Mouse (Mus musculus): Measurements from ENCODE around the gene Gm12216.
"Not testable (repeated sequence)": the region's sequence is repeated elsewhere in the genome, so short reads cannot be mapped to it uniquely, and the experiment has no call there.

Gene Gm12216

DNA sequence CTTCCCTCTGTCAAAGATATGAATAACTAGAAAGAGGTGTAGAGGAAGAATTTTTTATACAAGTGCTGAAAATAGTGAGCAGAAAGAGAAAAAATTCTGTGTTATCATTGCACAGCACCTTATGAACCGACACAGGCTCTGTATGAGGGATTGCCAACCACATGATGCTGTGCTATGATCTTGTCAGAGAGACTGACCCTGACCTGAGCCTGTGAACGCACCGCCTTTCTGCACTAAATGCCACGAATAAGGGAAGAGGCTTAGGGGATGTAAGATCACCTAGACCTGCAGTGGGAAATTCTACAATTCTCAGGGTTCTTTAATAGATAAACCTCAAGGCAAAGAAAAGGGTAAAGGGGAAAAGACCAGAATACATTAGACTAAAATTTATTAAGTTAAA, 17.4 kb upstream of the Gm12216 start:
- in situ Hi-C loops (cut with MboI; ENCODE audit: low pct_unique_long_range_greater_than_20kb in 1 of 2, low sequenced_read_pairs in 2 of 2, unreplicated experiment in 1 of 2): no loop called here

- in situ Hi-C loops (cut with MboI; ENCODE audit: low pct_unique_long_range_greater_than_20kb in 1 of 2, low sequenced_read_pairs in 2 of 2, unreplicated experiment in 1 of 2): no loop called here
Measured at GRCm38 (mm10) chr11:53874706-53875105, 15.7 kb upstream of the Gm12216 start.

DNA sequence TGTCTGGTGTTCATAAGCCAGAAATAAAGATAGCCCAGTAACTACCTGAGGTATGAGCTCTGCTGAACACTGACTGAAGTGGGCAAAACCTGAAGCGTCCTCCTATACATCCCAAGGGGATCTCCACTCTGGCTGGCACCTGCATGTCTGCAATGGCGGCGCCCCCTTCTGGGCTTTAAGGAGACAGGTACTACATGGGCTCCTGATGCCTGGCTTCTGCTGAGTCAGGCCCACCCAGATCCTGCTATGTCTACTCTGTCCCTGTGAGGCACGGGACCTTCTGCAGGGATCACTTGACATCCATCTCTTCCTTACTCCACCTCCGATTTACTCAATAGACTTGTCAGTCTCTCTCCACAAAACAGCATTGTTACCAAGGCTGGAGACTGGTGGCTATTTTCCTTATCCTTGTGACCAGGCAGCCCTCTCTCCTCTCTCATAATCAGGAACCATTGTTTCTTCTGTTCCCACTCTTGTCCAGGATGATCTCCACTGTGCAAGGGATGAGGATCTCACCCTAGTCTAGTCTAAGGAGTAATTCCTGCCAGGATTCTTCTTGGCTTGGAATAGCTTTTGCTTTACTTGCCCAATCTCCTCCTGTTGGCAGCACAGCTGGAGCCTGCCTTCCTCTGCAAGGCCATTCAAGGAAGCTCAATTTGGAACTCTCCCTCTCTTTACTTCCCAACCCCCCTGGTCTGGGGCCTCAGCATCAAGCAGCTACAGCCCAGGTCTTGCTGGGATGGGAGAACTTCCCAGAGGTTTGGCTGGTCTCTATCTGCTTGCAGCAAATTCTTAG, 15.1 kb upstream of the Gm12216 start:
- in situ Hi-C loops (cut with MboI; ENCODE audit: low pct_unique_long_range_greater_than_20kb in 1 of 2, low sequenced_read_pairs in 2 of 2, unreplicated experiment in 1 of 2): not testable (repeated sequence)

GRCm38 (mm10) chr11:53871786-53872507, 12.9 kb upstream of the Gm12216 start:
- in situ Hi-C loops (cut with MboI; ENCODE audit: low pct_unique_long_range_greater_than_20kb in 1 of 2, low sequenced_read_pairs in 2 of 2, unreplicated experiment in 1 of 2): no loop called here

GRCm38 (mm10) chr11:53869172-53869571, 10.1 kb upstream of the Gm12216 start:
- in situ Hi-C loops (cut with MboI; ENCODE audit: low pct_unique_long_range_greater_than_20kb in 1 of 2, low sequenced_read_pairs in 2 of 2, unreplicated experiment in 1 of 2): no loop called here

GRCm38 (mm10) chr11:53868323-53868722, 9.3 kb upstream of the Gm12216 start:
- in situ Hi-C loops (cut with MboI; ENCODE audit: low pct_unique_long_range_greater_than_20kb in 1 of 2, low sequenced_read_pairs in 2 of 2, unreplicated experiment in 1 of 2): not testable (repeated sequence)

GRCm38 (mm10) chr11:53864724-53865310, 5.8 kb upstream of the Gm12216 start:
- in situ Hi-C loops (cut with MboI; ENCODE audit: low pct_unique_long_range_greater_than_20kb in 1 of 2, low sequenced_read_pairs in 2 of 2, unreplicated experiment in 1 of 2): not testable (repeated sequence)

DNA sequence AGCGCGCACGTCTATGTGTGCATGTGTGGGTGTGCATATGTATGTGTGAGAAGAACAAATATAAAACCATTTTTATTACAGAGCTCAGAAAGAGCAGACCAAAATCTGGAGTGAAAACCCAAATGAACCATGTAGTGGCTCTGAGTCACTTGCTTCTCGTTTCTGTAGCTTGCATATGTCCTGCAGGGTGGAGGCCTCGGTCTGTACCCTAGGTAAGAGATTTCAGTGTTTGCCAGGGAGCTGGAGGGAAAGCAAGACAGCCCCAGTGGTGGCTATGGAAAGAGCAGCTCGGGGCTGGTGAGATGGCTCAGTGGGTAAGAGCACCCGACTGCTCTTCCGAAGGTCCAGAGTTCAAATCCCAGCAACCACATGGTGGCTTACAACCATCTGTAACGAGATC, 1.9 kb upstream of the Gm12216 start:
- in situ Hi-C loops (cut with MboI; ENCODE audit: low pct_unique_long_range_greater_than_20kb in 1 of 2, low sequenced_read_pairs in 2 of 2, unreplicated experiment in 1 of 2): not testable (repeated sequence)

- in situ Hi-C loops (cut with MboI; ENCODE audit: low pct_unique_long_range_greater_than_20kb in 1 of 2, low sequenced_read_pairs in 2 of 2, unreplicated experiment in 1 of 2): no loop called here
Measured at GRCm38 (mm10) chr11:53858058-53858760, 847 bp downstream of the Gm12216 start.

DNA sequence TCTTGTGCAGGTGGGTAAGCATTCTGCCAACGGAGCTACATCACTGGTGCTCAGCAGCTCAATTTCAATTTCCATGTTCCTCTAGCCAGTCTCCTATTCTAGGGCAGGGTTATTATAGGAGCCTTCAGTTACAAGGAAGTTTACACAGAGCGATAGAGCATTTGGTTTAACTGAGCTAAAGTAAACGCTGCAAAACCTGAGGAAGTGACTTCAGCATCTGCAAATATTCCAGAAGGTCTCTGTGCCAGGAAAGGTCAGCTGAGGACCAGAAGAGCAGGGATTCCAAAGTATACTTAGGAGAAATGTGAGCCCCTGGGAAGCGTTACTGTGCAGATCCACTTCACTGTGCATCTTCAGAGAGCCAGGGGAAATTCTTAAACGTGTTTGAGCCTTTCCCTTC, 5.4 kb downstream of the Gm12216 start:
- in situ Hi-C loops (cut with MboI; ENCODE audit: low pct_unique_long_range_greater_than_20kb in 1 of 2, low sequenced_read_pairs in 2 of 2, unreplicated experiment in 1 of 2): loop anchor here in 1 of 2 experiments (5.0 kb wide), 1 partner anchor 106 kb away; no protein-coding TSS in a partner anchor

- in situ Hi-C loops (cut with MboI; ENCODE audit: low pct_unique_long_range_greater_than_20kb in 1 of 2, low sequenced_read_pairs in 2 of 2, unreplicated experiment in 1 of 2): loop anchor here in 1 of 2 experiments (5.0 kb wide), 1 partner anchor 104 kb away; no protein-coding TSS in a partner anchor
Measured at GRCm38 (mm10) chr11:53851795-53852194, 7.3 kb downstream of the Gm12216 start.

DNA sequence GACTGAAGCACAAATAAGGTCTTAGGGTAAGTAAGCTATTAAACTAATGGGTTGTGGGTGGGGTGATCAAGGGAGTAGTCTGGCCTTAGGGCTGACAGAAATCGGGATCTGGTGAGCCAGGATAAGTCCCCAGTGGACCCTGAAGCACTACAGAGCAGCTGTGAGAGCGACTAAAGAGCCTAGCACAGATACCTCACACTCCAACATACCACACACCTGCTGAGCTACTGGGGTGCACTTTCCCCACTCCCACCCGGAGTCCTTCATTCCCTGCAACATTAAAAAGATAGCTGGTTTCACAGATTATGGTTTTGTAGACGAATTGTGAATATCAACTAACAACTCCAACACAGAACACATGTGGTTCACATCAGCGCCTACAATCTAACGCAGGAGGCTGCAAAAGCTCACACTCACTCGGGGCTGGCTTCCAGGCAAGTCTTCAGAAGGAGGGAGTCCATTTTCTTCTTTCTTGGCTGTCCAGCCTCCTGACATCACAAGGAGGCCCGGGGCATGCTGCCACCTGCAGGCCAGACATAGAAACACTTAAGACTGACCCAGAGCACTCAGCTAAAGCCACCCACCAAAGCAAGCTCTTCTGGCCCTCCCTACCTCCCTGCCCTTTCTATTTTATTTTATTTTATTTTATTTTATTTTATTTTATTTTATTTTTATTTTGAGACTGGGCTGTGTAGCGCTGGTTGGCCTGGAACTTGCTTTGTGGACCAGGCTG, 9.3 kb downstream of the Gm12216 start:
- in situ Hi-C loops (cut with MboI; ENCODE audit: low pct_unique_long_range_greater_than_20kb in 1 of 2, low sequenced_read_pairs in 2 of 2, unreplicated experiment in 1 of 2): loop anchor here (5.0 kb wide), 2 partner anchors 92 to 102 kb away; no protein-coding TSS in a partner anchor

- in situ Hi-C loops (cut with MboI; ENCODE audit: low pct_unique_long_range_greater_than_20kb in 1 of 2, low sequenced_read_pairs in 2 of 2, unreplicated experiment in 1 of 2): loop anchor here in 1 of 2 experiments (5.0 kb wide), 1 partner anchor 88 kb away; no protein-coding TSS in a partner anchor
Measured at GRCm38 (mm10) chr11:53845680-53846079, 13.4 kb downstream of the Gm12216 start.

- in situ Hi-C loops (cut with MboI; ENCODE audit: low pct_unique_long_range_greater_than_20kb in 1 of 2, low sequenced_read_pairs in 2 of 2, unreplicated experiment in 1 of 2): loop anchor here in 1 of 2 experiments (5.0 kb wide), 1 partner anchor 36 kb away; no protein-coding TSS in a partner anchor
Measured at GRCm38 (mm10) chr11:53843106-53843505, 15.9 kb downstream of the Gm12216 start.

- in situ Hi-C loops (cut with MboI; ENCODE audit: low pct_unique_long_range_greater_than_20kb in 1 of 2, low sequenced_read_pairs in 2 of 2, unreplicated experiment in 1 of 2): loop anchor here in 1 of 2 experiments (5.0 kb wide), 1 partner anchor 35 kb away; no protein-coding TSS in a partner anchor
Measured at GRCm38 (mm10) chr11:53842161-53842581, 16.9 kb downstream of the Gm12216 start.

DNA sequence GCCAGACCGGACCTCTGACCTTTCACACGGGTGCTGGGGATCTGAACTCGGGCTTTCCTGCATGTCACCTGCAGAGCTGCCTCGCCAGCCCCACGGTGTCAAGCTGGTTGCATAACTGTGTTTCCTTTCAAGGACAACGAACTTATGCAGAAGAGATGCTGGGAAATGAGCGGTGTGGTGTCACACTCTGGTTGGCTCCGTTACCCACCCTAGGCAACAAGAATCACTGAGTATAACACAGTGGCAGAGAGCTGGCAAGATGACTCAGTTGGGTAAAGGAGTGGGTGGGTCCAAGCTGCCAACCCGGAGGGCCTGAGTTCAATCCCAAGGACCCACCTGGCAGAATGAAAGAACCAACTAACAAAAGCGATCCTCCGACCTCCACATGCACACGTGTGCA, 17.5 kb downstream of the Gm12216 start:
- in situ Hi-C loops (cut with MboI; ENCODE audit: low pct_unique_long_range_greater_than_20kb in 1 of 2, low sequenced_read_pairs in 2 of 2, unreplicated experiment in 1 of 2): loop anchor here in 1 of 2 experiments (5.0 kb wide), 1 partner anchor 34 kb away; no protein-coding TSS in a partner anchor

Data from mouse embryonic stem cell (cell line).